Mouse (Mus musculus) left cerebral cortex, adult 9 months (tissue): ENCODE results near the gene Nav2.

Experiments used
- DNase-seq, 2 experiments: peaks; one replicate each; pipeline ENCODE4 v3.0.0; 2022; ENCODE audit warnings: low spot score in 2 of 2

Nav2 gene

GRCm38 (mm10) chr7:48908521-48909341 is at the start of gene Nav2:
Nav2 (plus strand) TSS chr7:48908716.
- no peak for DNase-seq

GRCm38 (mm10) chr7:48859362-48859761 is 49.2 kb upstream of the Nav2 start:
- no peak for DNase-seq

- no peak for DNase-seq
These were observed 47.6 kb upstream of the Nav2 start for GRCm38 (mm10) chr7:48860948-48861347.

- DNase-seq: no peak
These were observed 46.7 kb upstream of the Nav2 start for GRCm38 (mm10) chr7:48861796-48862195.

GRCm38 (mm10) chr7:48864199-48864598 is 44.3 kb upstream of the Nav2 start:
- DNase-seq: no peak

GRCm38 (mm10) chr7:48864671-48865458 is 43.7 kb upstream of the Nav2 start:
- DNase-seq: no peak

GRCm38 (mm10) chr7:48867576-48867975 is 40.9 kb upstream of the Nav2 start:
- DNase-seq: no peak

- DNase-seq: no peak
These were observed 38.4 kb upstream of the Nav2 start for GRCm38 (mm10) chr7:48870144-48870543.

GRCm38 (mm10) chr7:48870579-48871180 is 37.8 kb upstream of the Nav2 start:
- no peak for DNase-seq

- DNase-seq: no peak
These were observed 37.2 kb upstream of the Nav2 start for GRCm38 (mm10) chr7:48871292-48871691.

- no peak for DNase-seq
These were observed 33.4 kb upstream of the Nav2 start for GRCm38 (mm10) chr7:48875096-48875495.

- DNase-seq: peak in 1 of 2 experiments; percentile 69
These were observed 32.0 kb upstream of the Nav2 start for GRCm38 (mm10) chr7:48876526-48876925.

GRCm38 (mm10) chr7:48877786-48878390 is 30.6 kb upstream of the Nav2 start:
- DNase-seq: no peak

GRCm38 (mm10) chr7:48879574-48879973 is 28.9 kb upstream of the Nav2 start:
- DNase-seq: no peak

GRCm38 (mm10) chr7:48880591-48881481 is 27.7 kb upstream of the Nav2 start:
- peak; percentile 84 to 95 for DNase-seq

- peak in 1 of 2 experiments; percentile 22 for DNase-seq
These were observed 27.0 kb upstream of the Nav2 start, which contains the start of gene E2f8 for GRCm38 (mm10) chr7:48881486-48881885. E2f8 (minus strand) TSS chr7:48881596.

- no peak for DNase-seq
These were observed 26.4 kb upstream of the Nav2 start for GRCm38 (mm10) chr7:48881971-48882609.

- DNase-seq: no peak
These were observed 24.8 kb upstream of the Nav2 start for GRCm38 (mm10) chr7:48883525-48884265.

- DNase-seq: no peak
These were observed 24.3 kb upstream of the Nav2 start for GRCm38 (mm10) chr7:48884266-48884611.

GRCm38 (mm10) chr7:48887973-48888372 is 20.5 kb upstream of the Nav2 start:
- no peak for DNase-seq
